In the genomic region with DNA sequence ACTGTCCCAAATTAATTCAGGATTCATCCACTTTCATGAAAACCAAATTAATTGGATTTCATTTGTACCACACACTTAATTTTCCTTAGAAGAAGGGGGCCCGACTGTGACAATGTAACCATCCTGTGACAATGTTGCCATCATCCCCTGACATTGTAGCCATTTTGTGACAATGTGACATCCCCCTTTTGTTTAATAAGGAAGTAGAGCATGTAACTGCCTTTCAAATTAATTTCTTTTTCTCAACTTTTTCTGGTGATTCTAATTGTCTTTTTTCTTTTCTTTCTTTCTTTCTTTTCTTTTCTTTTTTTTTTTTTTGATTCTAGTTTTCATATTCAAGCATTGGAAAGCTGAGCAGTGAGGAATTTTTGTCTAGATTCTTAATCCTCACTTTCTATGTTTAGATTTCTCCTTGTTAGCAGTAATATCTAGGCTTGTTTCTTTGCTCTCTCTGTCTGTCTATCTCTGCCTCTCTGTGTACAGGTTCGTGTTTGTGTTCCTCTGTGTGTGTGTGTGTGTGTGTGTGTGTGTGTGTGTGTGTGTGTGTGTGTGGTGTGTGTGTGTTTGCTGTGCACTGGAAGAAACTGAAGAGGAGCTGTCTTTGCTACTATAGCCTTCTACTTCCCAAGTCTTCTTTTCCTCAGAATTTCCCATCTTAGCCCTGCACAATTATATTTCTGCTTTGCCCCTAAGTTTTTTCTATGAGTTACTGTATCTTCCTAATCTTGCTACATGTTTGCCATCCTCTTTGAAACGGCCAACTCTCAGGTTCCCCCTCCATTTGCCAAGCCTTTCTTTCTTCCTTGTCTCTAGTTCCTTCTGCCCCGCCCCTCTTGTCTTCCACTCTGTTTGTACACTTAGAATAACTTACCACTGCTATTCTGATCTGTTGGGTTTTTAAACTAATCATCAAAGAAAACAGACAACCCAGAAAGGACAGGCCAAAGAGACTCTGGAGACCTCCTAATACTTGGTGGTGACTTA, we compare ENCODE assay signal across 1 mouse cellular context.
A peak's percentile ranks its signal among the peaks of the same experiment; 100 is the strongest.
TF ChIP-seq lines count a peak whose summit lies in the region.

No protein-coding gene starts in this region.

TF ChIP-seq in MEL, 35 proteins besides CTCF, POLR2A, EP300 and RAD21 (continued from another document):
- TF ChIP-seq ZMIZ1 (IDR thresholded peaks at IDR 0.05; ENCODE audit: low read depth, low read length) = no peak
- no peak for TF ChIP-seq MAFK (IDR thresholded peaks at IDR 0.05; ENCODE audit: borderline replicate concordance, low read depth, low read length)
- TF ChIP-seq KAT2A (conservative IDR thresholded peaks at IDR 0.05; ENCODE audit: low read depth, low read length) = no peak
- no peak for TF ChIP-seq USF2 (IDR thresholded peaks at IDR 0.05; ENCODE audit: borderline replicate concordance in 1 of 2, insufficient read depth in 1 of 2, low read depth in 1 of 2, low read length in 2 of 2)
- 0 out of 2 replicates have a peak, but pooled peaks have one; percentile 60 for TF ChIP-seq UBTF (IDR thresholded peaks at IDR 0.05; ENCODE audit: borderline replicate concordance, insufficient read depth, low read depth, low read length)
- no peak for TF ChIP-seq POLR2AphosphoS2 (IDR thresholded peaks at IDR 0.05; ENCODE audit: low read length)
- TF ChIP-seq ZKSCAN1 (IDR thresholded peaks at IDR 0.05; ENCODE audit: low read depth, low read length) = no peak
- no peak for TF ChIP-seq NELFE (IDR thresholded peaks at IDR 0.05; ENCODE audit: low read depth, low read length)
- TF ChIP-seq ZC3H11A (IDR thresholded peaks at IDR 0.05; ENCODE audit: low read depth, low read length) = no peak
- TF ChIP-seq BHLHE40 (IDR thresholded peaks at IDR 0.05; ENCODE audit: borderline replicate concordance, low read depth, low read length) = no peak
- TF ChIP-seq CHD1 (IDR thresholded peaks at IDR 0.05; ENCODE audit: low read depth, low read length) = 0 out of 2 replicates have a peak, but pooled peaks have one; percentile 84
- TF ChIP-seq JUND (IDR thresholded peaks at IDR 0.05; ENCODE audit: low read depth, low read length) = no peak
- TF ChIP-seq RCOR1 (IDR thresholded peaks at IDR 0.05; ENCODE audit: low read depth, low read length) = no peak
- 0 out of 2 replicates have a peak, but pooled peaks have one; percentile 4 for TF ChIP-seq SIN3A (IDR thresholded peaks at IDR 0.05; ENCODE audit: low read length)
- TF ChIP-seq GATA1 (IDR thresholded peaks at IDR 0.05; ENCODE audit: low read depth, low read length) = no peak
- TF ChIP-seq NRF1 (IDR thresholded peaks at IDR 0.05; ENCODE audit: insufficient read depth, low read depth, low read length, poor library complexity, severe bottlenecking) = no peak
- TF ChIP-seq MYB (IDR thresholded peaks at IDR 0.05; ENCODE audit: low read depth, low read length) = no peak
- no peak for TF ChIP-seq MEF2A (IDR thresholded peaks at IDR 0.05; ENCODE audit: extremely low read depth, insufficient replicate concordance, low read depth, low read length, poor library complexity, severe bottlenecking)
- TF ChIP-seq MXI1 (IDR thresholded peaks at IDR 0.05; ENCODE audit: low read depth, low read length) = peak; percentile 9; the same call in 1 of the 2 replicates
